Comparison of ENCODE assay signal across 9 mouse cellular contexts in the genomic region with DNA sequence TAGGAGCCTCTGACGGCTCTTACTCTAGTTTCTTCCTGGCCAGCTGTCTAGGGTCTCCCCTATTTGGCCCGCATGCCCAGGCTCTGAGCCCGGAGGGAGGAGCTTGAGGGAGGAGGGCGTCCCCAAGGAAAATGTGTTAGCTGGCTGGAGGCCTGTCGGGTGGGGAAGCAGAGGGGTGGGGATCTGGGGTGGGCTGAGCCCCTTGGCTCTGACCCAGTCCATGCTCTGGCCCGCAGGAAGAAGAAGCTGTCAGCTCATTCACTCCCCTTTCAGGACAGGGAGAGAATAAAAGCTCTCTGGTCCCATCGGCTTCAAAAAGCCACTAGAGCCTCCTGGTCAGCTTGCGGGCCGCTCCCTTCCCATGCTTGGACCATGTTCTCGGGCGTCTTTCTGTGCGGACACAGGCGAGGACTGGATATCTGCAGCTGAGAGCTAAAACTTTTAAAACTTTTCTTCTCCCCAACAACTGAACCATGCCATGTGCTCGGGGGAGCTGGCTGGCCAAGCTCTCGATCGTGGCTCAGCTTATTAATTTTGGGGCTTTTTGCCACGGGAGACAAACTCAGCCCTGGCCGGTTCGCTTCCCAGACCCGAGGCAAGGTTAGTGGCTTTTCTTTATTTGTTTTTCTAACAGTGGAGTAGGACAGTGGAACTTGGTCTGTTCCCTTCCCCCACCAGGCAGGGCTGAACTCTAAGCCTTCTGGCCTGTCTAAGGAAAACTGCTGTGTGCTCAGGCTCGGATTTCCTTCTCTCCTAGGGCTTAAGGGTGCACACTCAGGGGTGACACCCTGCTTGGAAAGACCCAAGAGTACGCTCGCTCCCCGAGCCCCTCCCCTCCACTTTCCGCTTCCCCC. TPM values are rescaled to one million over a fixed set of nuclear protein-coding genes. Genes with fewer than 3 reads are reported as not detected.
DNase-seq lines count a peak whose midpoint lies in the region; ATAC-seq lines count a peak whose summit lies in the region.
"Had no signal": no experiment of that assay in that cellular context is flagged by ENCODE, and none has a peak within 500 bp of the region (broad histone marks: within the 10 kb centered on the region; RNA-seq: fewer than 3 reads in every experiment).

A gene (plus strand): TSS at position 233 of the 854 bp plus-strand sequence.

- DNase-seq in left cerebral cortex, postnatal 4 days = peak; percentile 74
- DNase-seq in left cerebral cortex, adult 9 months (ENCODE audit: low spot score in 2 of 2) = no peak
- DNase-seq in urinary bladder, postnatal 14 days (ENCODE audit: low spot score) = peak; percentile 67
- no peak for DNase-seq in right cerebral cortex, postnatal 25 days

- no peaks in the 10 kb centered on the region; the same call in 1 of the 2 replicates for H3K27me3 ChIP-seq in forebrain, embryonic 16.5 days (replicated peaks; ENCODE audit: control insufficient read depth, insufficient read depth, low read length)
- no peaks in the 10 kb centered on the region for H3K27me3 ChIP-seq in limb, embryonic 12.5 days
- H3K27me3 ChIP-seq in midbrain, embryonic 13.5 days = 0 out of 2 replicates have a peak, but pooled peaks cover 4% of the 10 kb centered on the region

- peak; percentile 85 for ATAC-seq in forebrain, embryonic 16.5 days
- ATAC-seq in hematopoietic stem cell, adult 5-6 weeks (replicated peaks in 1 of 2; ENCODE audit: insufficient read depth in 1 of 2, low FRiP score in 2 of 2, low TSS enrichment in 1 of 2, low read depth in 1 of 2, poor library complexity in 2 of 2, severe bottlenecking in 2 of 2) = peak; percentile 61 to 67
- peak; percentile 85 for ATAC-seq in limb, embryonic 12.5 days (ENCODE audit: insufficient number of reproducible peaks, insufficient read depth, low FRiP score, low TSS enrichment, low read depth)
- ATAC-seq in midbrain, embryonic 13.5 days = peak; percentile 85

- intact Hi-C loops in left cerebral cortex, postnatal 4 days (cut with DNase I) = no loop called here

- H3K4me3 ChIP-seq in forebrain, embryonic 16.5 days (replicated peaks; ENCODE audit: low read length) = peak within 1 kb of the TSS; percentile 36
- H3K4me3 ChIP-seq in limb, embryonic 12.5 days (replicated peaks) = peak within 1 kb of the TSS; percentile 42
- H3K4me3 ChIP-seq in midbrain, embryonic 13.5 days (replicated peaks) = peak within 1 kb of the TSS; percentile 30

- H3K9me3 ChIP-seq in forebrain, embryonic 16.5 days (ENCODE audit: control insufficient read depth, low read length) = no peaks in the 10 kb centered on the region
- no peaks in the 10 kb centered on the region for H3K9me3 ChIP-seq in limb, embryonic 12.5 days
- no peaks in the 10 kb centered on the region for H3K9me3 ChIP-seq in midbrain, embryonic 13.5 days
- H3K9me3 ChIP-seq: G1E had no signal

- peak within 1 kb of the TSS; percentile 37; the same call in 1 of the 2 replicates for H3K27ac ChIP-seq in forebrain, embryonic 16.5 days (ENCODE audit: low read length)
- H3K27ac ChIP-seq in limb, embryonic 12.5 days = peak within 1 kb of the TSS; percentile 87
- 0 out of 2 replicates have a peak within 1 kb of the TSS, but pooled peaks have one; percentile 35 for H3K27ac ChIP-seq in midbrain, embryonic 13.5 days

- 2% methylated on average over 25 of the region's 25 CpGs for WGBS in forebrain, embryonic 16.5 days
- WGBS in limb, embryonic 12.5 days = 2% methylated on average over 25 of the region's 25 CpGs
- WGBS in midbrain, embryonic 13.5 days = 2% methylated on average over 25 of the region's 25 CpGs

- H3K36me3 ChIP-seq in forebrain, embryonic 16.5 days (ENCODE audit: control insufficient read depth, insufficient read depth) = no peaks in the 10 kb centered on the region
- H3K36me3 ChIP-seq in limb, embryonic 12.5 days = no peaks in the 10 kb centered on the region
- H3K36me3 ChIP-seq in midbrain, embryonic 13.5 days = no peaks in the 10 kb centered on the region
- H3K36me3 ChIP-seq: G1E had no signal

- peak within 1 kb of the TSS; percentile 60 for H3K4me2 ChIP-seq in forebrain, embryonic 16.5 days (ENCODE audit: low read length)
- peak within 1 kb of the TSS; percentile 66 for H3K4me2 ChIP-seq in limb, embryonic 12.5 days
- peak within 1 kb of the TSS; percentile 53 for H3K4me2 ChIP-seq in midbrain, embryonic 13.5 days (replicated peaks)

- peak within 1 kb of the TSS; percentile 42; the same call in 1 of the 2 replicates for H3K9ac ChIP-seq in forebrain, embryonic 16.5 days (replicated peaks; ENCODE audit: low read depth, low read length)
- peak within 1 kb of the TSS; percentile 55 for H3K9ac ChIP-seq in limb, embryonic 12.5 days (replicated peaks)
- H3K9ac ChIP-seq in midbrain, embryonic 13.5 days (replicated peaks) = peak within 1 kb of the TSS; percentile 39; the same call in 1 of the 2 replicates

- H3K4me1 ChIP-seq in forebrain, embryonic 16.5 days (replicated peaks; ENCODE audit: control insufficient read depth, insufficient read depth, low read length) = peaks cover 18% of the 10 kb centered on the region
- peaks cover 26% of the 10 kb centered on the region for H3K4me1 ChIP-seq in limb, embryonic 12.5 days (replicated peaks)
- H3K4me1 ChIP-seq in midbrain, embryonic 13.5 days (replicated peaks) = peaks cover 25% of the 10 kb centered on the region

RNA-seq across cellular contexts. Expression of the gene that starts here (rescaled TPM):
- total RNA-seq in left cerebral cortex, postnatal 4 days (2021) = 1 to 10 TPM; 5.2 to 6.5 TPM
- polyA plus RNA-seq in forebrain, embryonic 16.5 days (2015; fragmentation: Nextera tagmentation; extraction: Ambion mirVana) = 0.84 and 1.1 TPM in 2 replicates
- total RNA-seq in hematopoietic stem cell, adult 5-6 weeks (2017) = 0.74 and 1.7 TPM in 2 replicates
- polyA plus RNA-seq in limb, embryonic 12.5 days (2016; fragmentation: Nextera tagmentation; extraction: Ambion mirVana) = 2.1 and 3.5 TPM in 2 replicates
- polyA plus RNA-seq in midbrain, embryonic 13.5 days (2015; fragmentation: Nextera tagmentation; extraction: Ambion mirVana) = 1.4 and 1.5 TPM in 2 replicates
- polyA plus RNA-seq: G1E had no signal

Comparison
In these comparisons a context has a peak if more than half of its experiments do, and no peak if none do; other contexts are left out.
1. DNase-seq: peak in left cerebral cortex, postnatal 4 days (single experiment) and urinary bladder, postnatal 14 days (single experiment); none in left cerebral cortex, adult 9 months (0 of 2) and right cerebral cortex, postnatal 25 days (single experiment).
2. H3K27ac ChIP-seq: peak in every context shown above with its lines; median percentile 87 in limb, embryonic 12.5 days; 37 in forebrain, embryonic 16.5 days; 35 in midbrain, embryonic 13.5 days.
3. Peak in every context shown above with its lines, with median percentiles within 50 percentile points of each other: ATAC-seq, H3K4me2 ChIP-seq, H3K4me3 ChIP-seq and H3K9ac ChIP-seq.